Mouse (Mus musculus): ENCODE results near the gene Mei1. TPM values are rescaled to one million over a fixed set of nuclear protein-coding genes. Genes with fewer than 3 reads are reported as not detected.
A peak's percentile ranks its signal among the peaks of the same experiment; 100 is the strongest.

Gene Mei1
- total and polyA plus RNA-seq, 2 experiments from 2014 or later = 0.10 TPM

DNA sequence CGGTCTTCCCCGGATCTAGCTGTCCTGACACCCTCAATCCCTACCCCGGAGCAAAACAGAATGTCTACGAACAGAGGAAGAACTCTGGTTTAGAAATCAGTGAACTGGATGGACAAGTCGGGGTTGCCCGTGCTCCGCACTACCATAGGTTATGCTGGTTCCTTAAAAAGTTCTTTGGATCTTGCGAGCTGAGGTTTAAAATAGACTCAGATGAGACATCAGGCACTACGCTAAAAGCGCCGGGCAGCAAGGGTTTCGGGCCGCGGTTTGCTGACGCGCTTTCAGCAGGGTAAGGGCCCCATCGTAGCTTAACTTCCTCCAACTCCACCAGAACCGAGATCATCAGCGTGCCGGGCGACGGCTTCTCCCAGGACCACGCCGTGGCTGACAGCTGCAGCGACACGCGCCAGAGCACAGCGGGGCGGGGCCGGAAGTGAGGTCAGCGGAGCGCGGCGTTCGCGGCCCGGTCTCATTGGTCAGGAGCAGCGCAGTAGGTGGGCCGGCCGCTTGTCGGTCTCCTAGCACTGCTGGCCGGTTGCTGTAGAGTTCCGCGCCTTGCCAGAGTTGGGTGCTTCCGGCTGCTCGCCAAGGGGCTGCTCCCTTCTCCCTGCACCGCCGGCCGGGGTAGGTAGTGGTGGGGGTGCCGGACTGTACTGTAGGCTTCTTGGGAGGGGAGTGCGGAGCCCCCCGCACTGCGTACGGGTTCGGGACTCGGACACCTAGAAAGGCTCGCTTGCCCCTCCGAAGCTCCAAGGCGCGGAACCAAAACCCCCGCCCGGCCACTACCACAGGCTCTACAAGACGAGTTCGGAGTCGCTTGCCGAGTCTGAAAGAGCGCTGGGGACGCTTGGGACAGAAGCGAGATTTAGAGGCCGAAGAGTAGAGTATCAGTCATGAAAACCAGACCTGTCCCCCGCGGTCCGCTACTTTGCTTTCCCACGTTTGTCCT lies 57.9 kb downstream of the Mei1 start, which contains the start of gene Ccdc134:
Gene Ccdc134 (plus strand): TSS at position 497 of the 949 bp plus-strand sequence.
- Histone ChIP-seq H3K4me2 (ENCODE audit: low read depth) (peak within 1 kb of the TSS; percentile 84), H3K36me3 (ENCODE audit: insufficient read depth) (no peaks in the 10 kb centered on the region; the same call in 1 of the 2 replicates), H3K4me3 (ENCODE audit: low read depth, low read length) (peak within 1 kb of the TSS; percentile 80), H3K9me3 (ENCODE audit: low read length) (no peaks in the 10 kb centered on the region), H3K4me1 (ENCODE audit: insufficient read depth) (peaks cover 11% of the 10 kb centered on the region; the same call in 1 of the 2 replicates), H3K9ac (peak within 1 kb of the TSS; percentile 69), H3K27me3 (ENCODE audit: insufficient read depth, low read length) (no peaks in the 10 kb centered on the region), H3K27ac (ENCODE audit: low read depth, low read length) (peak within 1 kb of the TSS; percentile 66)
- 1% methylated on average over 74 of the region's 74 CpGs for WGBS
- peak; percentile 96 for DNase-seq
- no peak for TF ChIP-seq CTCF (IDR thresholded peaks at IDR 0.05; ENCODE audit: low read depth)
- peak; percentile 99 for ATAC-seq

DNA sequence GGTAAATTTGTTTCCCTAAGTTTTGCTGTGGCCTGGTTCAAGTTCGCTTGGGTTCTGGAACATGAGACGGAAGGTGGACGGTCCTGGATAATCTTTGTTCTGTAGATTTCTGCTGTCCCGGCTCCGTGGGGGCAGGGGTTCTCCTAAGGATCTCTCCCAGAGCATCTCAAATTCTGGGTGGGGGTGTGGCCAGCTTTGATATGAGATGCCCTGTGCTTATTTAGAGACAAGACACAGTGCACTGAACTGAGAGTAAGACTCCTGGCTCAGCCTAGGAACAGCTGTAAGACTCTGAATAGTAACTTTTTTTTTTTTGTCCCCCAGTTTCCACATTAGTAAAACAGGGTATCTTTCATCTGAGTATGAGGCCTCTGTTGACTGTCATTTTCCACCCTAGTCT lies 58.6 kb downstream of the Mei1 start:
- DNase-seq (no peak), ATAC-seq (no peak)
- H3K36me3 ChIP-seq (ENCODE audit: insufficient read depth) = no peaks in the 10 kb centered on the region; the same call in 1 of the 2 replicates
- no peaks in the 10 kb centered on the region for H3K9me3 ChIP-seq (ENCODE audit: low read length)
- no peaks in the 10 kb centered on the region for H3K27me3 ChIP-seq (ENCODE audit: insufficient read depth, low read length)
- H3K4me2 ChIP-seq (ENCODE audit: low read depth) = peak overlapping the region; percentile 84
- H3K27ac ChIP-seq (ENCODE audit: low read depth, low read length) = no peak overlapping the region
- H3K9ac ChIP-seq = peak overlapping the region; percentile 69
- H3K4me1 ChIP-seq (ENCODE audit: insufficient read depth) = peaks cover 11% of the 10 kb centered on the region; the same call in 1 of the 2 replicates
- 1% methylated on average over 5 of the region's 5 CpGs for WGBS
- TF ChIP-seq CTCF (IDR thresholded peaks at IDR 0.05; ENCODE audit: low read depth) = no peak
- H3K4me3 ChIP-seq (ENCODE audit: low read depth, low read length) = peak overlapping the region; percentile 80

DNA sequence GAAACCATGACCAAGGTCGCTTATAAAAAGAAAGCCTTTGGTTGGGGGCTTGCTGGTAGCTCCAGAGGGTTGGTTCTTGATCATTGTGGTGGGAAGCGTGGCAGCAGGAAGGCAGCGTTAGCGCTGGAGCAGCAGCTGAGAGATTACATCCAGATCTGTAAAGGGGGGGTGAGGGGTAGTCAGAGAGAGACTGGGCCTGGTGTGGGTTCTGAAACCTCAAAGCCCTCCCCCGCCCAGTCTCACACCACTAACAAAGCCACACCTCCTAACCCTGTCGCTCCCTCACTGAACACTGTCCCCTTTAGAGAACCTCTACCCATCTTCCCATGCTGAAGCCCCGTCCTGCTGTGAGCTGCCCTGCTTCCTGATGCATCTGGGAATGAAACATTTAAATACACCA lies 60.8 kb downstream of the Mei1 start:
- Histone ChIP-seq H3K27me3 (ENCODE audit: insufficient read depth, low read length) (no peaks in the 10 kb centered on the region), H3K9ac (no peak overlapping the region), H3K4me2 (ENCODE audit: low read depth) (no peak overlapping the region), H3K27ac (ENCODE audit: low read depth, low read length) (no peak overlapping the region), H3K4me1 (ENCODE audit: insufficient read depth) (peaks cover 11% of the 10 kb centered on the region; the same call in 1 of the 2 replicates), H3K4me3 (ENCODE audit: low read depth, low read length) (no peak overlapping the region), H3K9me3 (ENCODE audit: low read length) (no peaks in the 10 kb centered on the region), H3K36me3 (ENCODE audit: insufficient read depth) (no peaks in the 10 kb centered on the region; the same call in 1 of the 2 replicates)
- WGBS = 66% methylated on average over 7 of the region's 7 CpGs
- ATAC-seq (no peak), DNase-seq (no peak)
- no peak for TF ChIP-seq CTCF (IDR thresholded peaks at IDR 0.05; ENCODE audit: low read depth)

DNA sequence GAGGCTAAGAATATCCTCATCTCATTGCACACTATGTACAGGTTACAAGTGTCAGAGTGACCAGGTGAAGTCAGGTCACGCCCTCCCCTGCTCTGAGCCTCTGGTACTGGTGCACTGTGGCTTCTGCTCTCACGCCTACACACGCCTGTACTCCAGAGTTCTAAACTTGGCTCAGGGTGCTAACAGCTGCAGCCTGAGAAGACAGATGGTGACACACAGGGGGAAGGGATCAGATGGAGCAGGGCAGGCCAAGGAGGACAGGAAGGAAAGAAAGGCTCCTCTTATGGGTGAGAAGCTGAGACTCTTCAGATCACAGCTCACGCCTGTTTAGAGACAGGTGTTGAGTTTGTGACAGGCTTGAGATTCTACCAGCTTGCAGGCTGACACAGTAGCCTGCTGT lies 65.6 kb downstream of the Mei1 start:
- no peaks in the 10 kb centered on the region for H3K4me1 ChIP-seq (ENCODE audit: insufficient read depth)
- 78% methylated on average over 4 of the region's 4 CpGs for WGBS
- H3K36me3 ChIP-seq (ENCODE audit: insufficient read depth) = no peaks in the 10 kb centered on the region; the same call in 1 of the 2 replicates
- ATAC-seq = peak; percentile 36; the same call in 1 of the 2 replicates
- DNase-seq = no peak
- H3K4me2 ChIP-seq (ENCODE audit: low read depth) = no peak overlapping the region
- H3K4me3 ChIP-seq (ENCODE audit: low read depth, low read length) = no peak overlapping the region
- no peak overlapping the region for H3K9ac ChIP-seq
- no peaks in the 10 kb centered on the region for H3K27me3 ChIP-seq (ENCODE audit: insufficient read depth, low read length)
- no peak overlapping the region for H3K27ac ChIP-seq (ENCODE audit: low read depth, low read length)
- no peaks in the 10 kb centered on the region for H3K9me3 ChIP-seq (ENCODE audit: low read length)
- TF ChIP-seq CTCF (IDR thresholded peaks at IDR 0.05; ENCODE audit: low read depth) = no peak

DNA sequence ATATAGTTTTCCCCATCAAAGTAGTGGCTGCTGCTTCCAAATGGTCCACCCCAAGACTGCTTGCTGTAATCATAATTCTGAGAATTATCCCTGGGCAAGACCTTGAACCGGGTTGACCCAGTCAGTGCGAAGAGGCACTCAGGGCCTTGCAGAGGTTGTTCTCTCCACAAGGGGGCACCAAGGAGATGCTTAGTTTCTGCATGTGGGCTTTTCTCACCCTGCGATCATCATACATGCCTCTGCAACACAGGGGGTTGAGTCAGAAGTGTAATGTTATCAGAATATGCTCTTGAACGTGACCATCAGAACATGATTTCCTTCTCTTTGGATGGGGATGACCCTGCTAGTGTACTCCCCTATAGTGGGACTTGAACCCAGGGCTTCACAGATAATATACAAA lies 68.8 kb downstream of the Mei1 start:
- DNase-seq (peak; percentile 76), ATAC-seq (peak; percentile 64; the same call in 1 of the 2 replicates)
- H3K36me3 ChIP-seq (ENCODE audit: insufficient read depth) = peaks cover 16% of the 10 kb centered on the region
- H3K4me2 ChIP-seq (ENCODE audit: low read depth) = no peak overlapping the region
- peak; percentile 82 for TF ChIP-seq CTCF (IDR thresholded peaks at IDR 0.05; ENCODE audit: low read depth)
- no peaks in the 10 kb centered on the region for H3K27me3 ChIP-seq (ENCODE audit: insufficient read depth, low read length)
- no peak overlapping the region for H3K9ac ChIP-seq
- no peaks in the 10 kb centered on the region for H3K4me1 ChIP-seq (ENCODE audit: insufficient read depth)
- 44% methylated on average over 4 of the region's 4 CpGs for WGBS
- no peak overlapping the region for H3K27ac ChIP-seq (ENCODE audit: low read depth, low read length)
- H3K9me3 ChIP-seq (ENCODE audit: low read length) = no peaks in the 10 kb centered on the region
- H3K4me3 ChIP-seq (ENCODE audit: low read depth, low read length) = no peak overlapping the region

DNA sequence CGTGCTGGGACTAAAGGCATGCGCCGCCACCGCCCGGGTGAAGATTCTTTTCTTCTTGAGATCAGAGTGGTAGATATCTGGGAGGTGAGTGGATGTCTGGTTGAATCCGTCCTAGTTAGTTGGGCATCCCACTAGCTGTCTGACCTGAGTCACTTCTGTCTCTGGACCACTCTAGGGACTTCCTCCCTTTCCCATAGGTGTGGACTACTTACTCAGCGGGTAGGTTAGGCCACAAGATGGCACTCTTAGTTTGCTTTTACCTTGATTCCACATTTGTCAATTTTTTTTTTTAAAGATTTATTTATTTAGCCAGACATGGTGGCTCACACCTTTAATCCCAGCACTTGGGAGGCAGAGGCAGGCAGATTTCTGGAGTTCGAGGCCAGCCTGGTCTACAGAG lies 69.4 kb downstream of the Mei1 start:
- WGBS = 93% methylated on average over 8 of the region's 8 CpGs
- peak; percentile 32 for DNase-seq

DNA sequence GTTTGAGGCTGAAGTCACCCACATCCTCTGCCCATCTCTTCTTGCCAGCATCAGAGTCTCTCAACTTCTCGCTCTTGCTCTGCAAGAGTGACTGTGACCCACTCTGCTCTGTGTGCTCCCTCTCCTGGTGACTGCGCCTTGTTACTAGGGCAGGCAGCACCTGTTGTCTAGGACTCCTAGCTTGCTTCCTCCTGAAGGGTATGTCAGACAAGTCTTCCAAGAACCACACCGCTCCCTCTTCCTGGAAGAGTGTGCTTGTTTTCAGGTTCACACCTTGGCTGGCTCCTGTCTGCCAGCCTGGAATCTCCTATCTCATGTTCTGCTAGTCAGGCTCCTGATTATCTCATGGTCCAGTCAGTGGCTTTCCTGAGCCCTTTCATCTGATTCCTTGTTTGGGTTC lies 70.6 kb downstream of the Mei1 start:
- DNase-seq = no peak
- peak; percentile 35 for TF ChIP-seq CTCF (IDR thresholded peaks at IDR 0.05; ENCODE audit: low read depth)
- H3K9ac ChIP-seq = no peak overlapping the region
- no peak overlapping the region for H3K27ac ChIP-seq (ENCODE audit: low read depth, low read length)
- peaks cover 16% of the 10 kb centered on the region for H3K36me3 ChIP-seq (ENCODE audit: insufficient read depth)
- H3K9me3 ChIP-seq (ENCODE audit: low read length) = no peaks in the 10 kb centered on the region
- H3K27me3 ChIP-seq (ENCODE audit: insufficient read depth, low read length) = no peaks in the 10 kb centered on the region
- H3K4me3 ChIP-seq (ENCODE audit: low read depth, low read length) = no peak overlapping the region
- no peak overlapping the region for H3K4me2 ChIP-seq (ENCODE audit: low read depth)
- no peaks in the 10 kb centered on the region for H3K4me1 ChIP-seq (ENCODE audit: insufficient read depth)
- ATAC-seq = no peak
- WGBS = 84% methylated on average over 3 of the region's 3 CpGs

More for the DNA sequence above, 69.4 kb downstream of the Mei1 start:
- ATAC-seq = no peak
- no peak overlapping the region for H3K27ac ChIP-seq (ENCODE audit: low read depth, low read length)
- H3K9ac ChIP-seq = no peak overlapping the region
- no peak overlapping the region for H3K4me2 ChIP-seq (ENCODE audit: low read depth)
- no peaks in the 10 kb centered on the region for H3K27me3 ChIP-seq (ENCODE audit: insufficient read depth, low read length)
- no peak overlapping the region for H3K4me3 ChIP-seq (ENCODE audit: low read depth, low read length)
- no peaks in the 10 kb centered on the region for H3K9me3 ChIP-seq (ENCODE audit: low read length)
- peaks cover 16% of the 10 kb centered on the region for H3K36me3 ChIP-seq (ENCODE audit: insufficient read depth)
- TF ChIP-seq CTCF (IDR thresholded peaks at IDR 0.05; ENCODE audit: low read depth) = peak; percentile 54
- H3K4me1 ChIP-seq (ENCODE audit: insufficient read depth) = no peaks in the 10 kb centered on the region
